Mouse (Mus musculus): Measurements from ENCODE around the gene Gnptab. TPM values are rescaled to one million over a fixed set of nuclear protein-coding genes. Genes with fewer than 3 reads are reported as not detected.

Gene Gnptab
- 9.4 and 9.6 TPM in 2 replicates for polyA plus RNA-seq (2015; fragmentation: Nextera tagmentation; extraction: Ambion mirVana)

- Histone ChIP-seq H3K9me3 (replicated peaks; ENCODE audit: control insufficient read depth, low read length) (no peaks in the 10 kb centered on the region), H3K27ac (ENCODE audit: low read length) (peak within 1 kb of the TSS; percentile 64), H3K4me3 (ENCODE audit: low read length) (peak within 1 kb of the TSS; percentile 76), H3K27me3 (ENCODE audit: control insufficient read depth, insufficient read depth, low read length) (no peaks in the 10 kb centered on the region), H3K36me3 (ENCODE audit: control insufficient read depth, insufficient read depth) (no peaks in the 10 kb centered on the region), H3K4me2 (ENCODE audit: low read depth, low read length) (peak within 1 kb of the TSS; percentile 83), H3K4me1 (ENCODE audit: control insufficient read depth, insufficient read depth, low read length) (peaks cover 31% of the 10 kb centered on the region), H3K9ac (ENCODE audit: low read length) (peak within 1 kb of the TSS; percentile 79)
- peak; percentile 87 for ATAC-seq (replicated peaks; ENCODE audit: extremely low read depth, insufficient read depth, low FRiP score)
- WGBS = under 1% methylated on average over 86 of the region's 87 CpGs
These were observed at the start of gene Gnptab, which contains the start of gene Dram1 for GRCm38 (mm10) chr10:88379013-88379885. Gene Gnptab (plus strand): TSS chr10:88379132. Gene Dram1 (minus strand): TSS chr10:88379080.

DNA sequence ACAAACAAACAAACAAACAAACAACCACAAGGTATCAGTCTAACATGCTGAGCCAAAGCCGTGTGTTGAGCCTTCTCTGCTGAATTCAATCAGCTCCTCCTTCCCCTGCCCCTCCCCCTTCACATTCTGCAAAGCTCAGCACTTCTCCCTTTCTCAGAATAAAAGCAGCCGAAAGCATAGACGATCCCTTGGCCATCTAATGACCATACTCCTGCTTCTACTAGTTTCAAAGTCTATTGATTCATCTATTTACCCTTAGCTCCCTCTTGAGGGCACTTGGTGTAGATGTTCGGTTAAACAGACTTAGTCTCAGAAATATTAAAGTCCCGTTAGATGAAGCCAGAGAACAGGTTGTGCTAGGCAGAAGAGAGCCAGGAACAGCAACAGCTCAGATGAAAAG, 48.2 kb upstream of the Gnptab start:
- Histone ChIP-seq H3K36me3 (ENCODE audit: control insufficient read depth, insufficient read depth) (no peaks in the 10 kb centered on the region), H3K4me1 (ENCODE audit: control insufficient read depth, insufficient read depth, low read length) (peaks cover 3% of the 10 kb centered on the region; the same call in 1 of the 2 replicates), H3K9me3 (replicated peaks; ENCODE audit: control insufficient read depth, low read length) (no peaks in the 10 kb centered on the region; the same call in 1 of the 2 replicates), H3K27me3 (ENCODE audit: control insufficient read depth, insufficient read depth, low read length) (no peaks in the 10 kb centered on the region), H3K9ac (ENCODE audit: low read length) (no peak overlapping the region), H3K4me3 (ENCODE audit: low read length) (no peak overlapping the region), H3K27ac (ENCODE audit: low read length) (no peak overlapping the region), H3K4me2 (ENCODE audit: low read depth, low read length) (no peak overlapping the region)
- WGBS = 30% methylated on average over 5 of the region's 5 CpGs
- no peak for ATAC-seq (replicated peaks; ENCODE audit: extremely low read depth, insufficient read depth, low FRiP score)

DNA sequence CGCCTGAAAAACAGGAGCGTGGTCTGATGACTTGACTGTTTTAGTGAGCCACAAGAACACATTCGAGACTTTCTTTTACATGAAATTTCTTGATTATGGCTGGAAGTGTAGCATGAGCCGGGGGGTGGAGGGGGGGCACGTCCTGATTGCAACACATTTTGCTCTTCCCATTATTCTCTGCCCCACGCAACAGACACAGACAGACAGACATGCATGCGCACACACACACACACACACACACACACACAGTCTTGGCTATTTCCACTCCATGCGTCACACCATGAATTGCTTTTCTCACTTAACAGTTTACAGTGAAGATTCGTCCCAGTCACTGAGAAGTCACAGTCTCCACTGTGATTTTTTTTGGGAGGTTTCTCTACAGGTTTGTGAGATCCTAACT, 38.3 kb upstream of the Gnptab start:
- no peak for ATAC-seq (replicated peaks; ENCODE audit: extremely low read depth, insufficient read depth, low FRiP score)
- Histone ChIP-seq H3K4me3 (ENCODE audit: low read length) (no peak overlapping the region), H3K4me2 (ENCODE audit: low read depth, low read length) (no peak overlapping the region), H3K27me3 (ENCODE audit: control insufficient read depth, insufficient read depth, low read length) (no peaks in the 10 kb centered on the region), H3K9me3 (replicated peaks; ENCODE audit: control insufficient read depth, low read length) (no peaks in the 10 kb centered on the region; the same call in 1 of the 2 replicates), H3K36me3 (ENCODE audit: control insufficient read depth, insufficient read depth) (no peaks in the 10 kb centered on the region), H3K4me1 (ENCODE audit: control insufficient read depth, insufficient read depth, low read length) (no peaks in the 10 kb centered on the region), H3K9ac (ENCODE audit: low read length) (no peak overlapping the region), H3K27ac (ENCODE audit: low read length) (no peak overlapping the region)
- 81% methylated on average over 9 of the region's 9 CpGs for WGBS

DNA sequence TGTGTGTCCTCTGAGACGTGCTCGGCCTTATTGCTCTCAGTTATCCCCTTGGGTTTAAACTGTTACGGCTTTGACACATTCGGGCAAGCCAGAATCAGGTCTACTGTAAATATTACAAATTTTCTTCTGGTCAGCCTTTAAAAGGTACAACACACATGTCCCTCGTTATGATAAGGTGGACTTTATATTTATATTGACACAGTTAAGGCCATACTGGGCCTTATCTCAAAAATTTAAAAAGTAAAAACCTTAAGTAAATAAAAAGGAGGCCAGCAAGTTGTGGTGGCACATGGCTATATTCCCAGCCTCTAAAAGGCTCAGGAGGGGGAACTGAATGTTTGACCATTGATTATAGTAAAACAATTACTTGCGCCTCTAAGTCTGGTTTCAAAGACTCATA, 37.6 kb upstream of the Gnptab start:
- H3K4me2 ChIP-seq (ENCODE audit: low read depth, low read length) = no peak overlapping the region
- H3K4me3 ChIP-seq (ENCODE audit: low read length) = no peak overlapping the region
- no peaks in the 10 kb centered on the region for H3K9me3 ChIP-seq (replicated peaks; ENCODE audit: control insufficient read depth, low read length)
- ATAC-seq (replicated peaks; ENCODE audit: extremely low read depth, insufficient read depth, low FRiP score) = no peak
- no peaks in the 10 kb centered on the region for H3K27me3 ChIP-seq (ENCODE audit: control insufficient read depth, insufficient read depth, low read length)
- no peaks in the 10 kb centered on the region for H3K4me1 ChIP-seq (ENCODE audit: control insufficient read depth, insufficient read depth, low read length)
- 74% methylated on average over 6 of the region's 6 CpGs for WGBS
- H3K27ac ChIP-seq (ENCODE audit: low read length) = no peak overlapping the region
- no peaks in the 10 kb centered on the region for H3K36me3 ChIP-seq (ENCODE audit: control insufficient read depth, insufficient read depth)
- H3K9ac ChIP-seq (ENCODE audit: low read length) = no peak overlapping the region

DNA sequence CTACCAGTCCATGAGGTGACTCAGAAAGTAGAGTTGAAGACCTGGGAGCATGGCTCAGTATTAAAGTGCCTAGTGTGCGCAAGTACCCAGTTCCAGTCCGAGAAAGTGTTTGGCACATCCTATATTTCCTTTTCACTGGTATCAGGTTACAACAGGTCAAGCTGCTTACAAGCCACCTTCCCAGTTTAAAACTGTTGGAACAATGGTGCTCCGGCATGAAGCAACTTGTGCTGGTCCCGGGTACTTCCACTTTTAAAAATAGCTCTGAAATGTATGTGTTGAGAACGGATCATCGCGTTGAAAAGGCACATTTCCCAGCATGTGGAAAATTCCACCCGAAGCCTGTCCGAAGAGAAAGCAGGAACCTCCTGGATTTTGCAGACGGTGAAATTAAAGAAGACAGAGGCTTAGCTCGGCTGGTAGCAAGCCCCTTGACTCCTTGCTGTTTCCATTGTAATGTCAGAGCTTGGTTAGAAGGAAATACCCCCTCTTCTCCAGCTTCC, 33.0 kb upstream of the Gnptab start:
- H3K9ac ChIP-seq (ENCODE audit: low read length) = 0 out of 2 replicates have a peak overlapping the region, but pooled peaks have one; percentile 8
- ATAC-seq (replicated peaks; ENCODE audit: extremely low read depth, insufficient read depth, low FRiP score) = no peak
- H3K9me3 ChIP-seq (replicated peaks; ENCODE audit: control insufficient read depth, low read length) = no peaks in the 10 kb centered on the region
- 27% methylated on average over 11 of the region's 11 CpGs for WGBS
- peak overlapping the region; percentile 44 for H3K4me2 ChIP-seq (ENCODE audit: low read depth, low read length)
- H3K4me1 ChIP-seq (ENCODE audit: control insufficient read depth, insufficient read depth, low read length) = peaks cover 2% of the 10 kb centered on the region; the same call in 1 of the 2 replicates
- H3K36me3 ChIP-seq (ENCODE audit: control insufficient read depth, insufficient read depth) = no peaks in the 10 kb centered on the region
- no peak overlapping the region; the same call in 1 of the 2 replicates for H3K4me3 ChIP-seq (ENCODE audit: low read length)
- H3K27ac ChIP-seq (ENCODE audit: low read length) = peak overlapping the region; percentile 34; the same call in 1 of the 2 replicates
- no peaks in the 10 kb centered on the region for H3K27me3 ChIP-seq (ENCODE audit: control insufficient read depth, insufficient read depth, low read length)

DNA sequence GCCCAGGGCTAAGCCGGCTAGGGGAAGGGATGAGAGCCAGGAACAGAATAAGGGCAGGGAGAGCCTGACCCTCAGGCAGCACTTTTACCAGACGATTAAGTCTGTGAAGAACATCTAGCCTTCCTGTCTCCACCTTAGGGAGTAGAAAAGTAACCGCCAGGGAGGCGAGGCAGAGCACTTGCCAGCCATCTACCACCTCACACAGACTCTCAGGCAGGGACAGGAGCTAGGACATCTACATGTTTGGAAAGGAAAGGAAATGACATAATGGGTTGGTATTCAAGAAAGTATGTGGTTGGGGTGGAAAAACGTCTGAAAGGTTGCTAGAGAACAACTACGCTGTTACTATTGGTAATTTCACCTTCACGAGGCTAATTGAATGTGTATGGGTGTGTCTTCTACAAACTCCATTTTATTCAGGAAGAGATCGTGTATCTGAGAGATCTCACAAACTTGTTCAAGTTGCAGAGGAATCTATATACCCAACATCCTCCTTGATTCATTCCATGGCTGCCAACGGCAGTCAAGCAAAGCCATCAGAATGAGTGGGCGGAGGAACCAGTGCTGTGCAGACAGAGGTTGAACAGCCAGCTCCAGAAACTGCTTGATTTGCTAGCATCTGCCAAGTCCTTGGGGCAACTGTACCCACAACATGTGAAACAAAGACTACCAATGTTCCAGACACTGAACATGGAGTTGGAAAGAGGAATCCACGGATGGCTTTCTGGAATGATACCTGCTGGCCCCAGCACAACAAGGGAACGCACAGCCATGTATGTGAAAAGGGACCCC, 32.3 kb upstream of the Gnptab start:
- Histone ChIP-seq H3K4me1 (ENCODE audit: control insufficient read depth, insufficient read depth, low read length) (peaks cover 5% of the 10 kb centered on the region; the same call in 1 of the 2 replicates), H3K36me3 (ENCODE audit: control insufficient read depth, insufficient read depth) (no peaks in the 10 kb centered on the region), H3K9me3 (replicated peaks; ENCODE audit: control insufficient read depth, low read length) (no peaks in the 10 kb centered on the region), H3K9ac (ENCODE audit: low read length) (0 out of 2 replicates have a peak overlapping the region, but pooled peaks have one; percentile 8), H3K4me2 (ENCODE audit: low read depth, low read length) (peak overlapping the region; percentile 44), H3K4me3 (ENCODE audit: low read length) (no peak overlapping the region), H3K27ac (ENCODE audit: low read length) (peak overlapping the region; percentile 34; the same call in 1 of the 2 replicates), H3K27me3 (ENCODE audit: control insufficient read depth, insufficient read depth, low read length) (no peaks in the 10 kb centered on the region)
- ATAC-seq (replicated peaks; ENCODE audit: extremely low read depth, insufficient read depth, low FRiP score) = no peak
- WGBS = 66% methylated on average over 12 of the region's 12 CpGs

GRCm38 (mm10) chr10:88349800-88350199, 29.1 kb upstream of the Gnptab start:
- H3K9me3 ChIP-seq (replicated peaks; ENCODE audit: control insufficient read depth, low read length) = no peaks in the 10 kb centered on the region
- no peak overlapping the region for H3K4me2 ChIP-seq (ENCODE audit: low read depth, low read length)
- H3K27me3 ChIP-seq (ENCODE audit: control insufficient read depth, insufficient read depth, low read length) = no peaks in the 10 kb centered on the region

GRCm38 (mm10) chr10:88350687-88351086, 28.2 kb upstream of the Gnptab start:
- H3K4me3 ChIP-seq (ENCODE audit: low read length) = no peak overlapping the region
- no peaks in the 10 kb centered on the region for H3K9me3 ChIP-seq (replicated peaks; ENCODE audit: control insufficient read depth, low read length)
- H3K27ac ChIP-seq (ENCODE audit: low read length) = no peak overlapping the region
- H3K36me3 ChIP-seq (ENCODE audit: control insufficient read depth, insufficient read depth) = no peaks in the 10 kb centered on the region
- WGBS = 63% methylated on average over 2 of the region's 2 CpGs
- H3K27me3 ChIP-seq (ENCODE audit: control insufficient read depth, insufficient read depth, low read length) = no peaks in the 10 kb centered on the region
- no peak overlapping the region for H3K9ac ChIP-seq (ENCODE audit: low read length)
- no peak overlapping the region for H3K4me2 ChIP-seq (ENCODE audit: low read depth, low read length)
- peaks cover 5% of the 10 kb centered on the region; the same call in 1 of the 2 replicates for H3K4me1 ChIP-seq (ENCODE audit: control insufficient read depth, insufficient read depth, low read length)
- ATAC-seq (replicated peaks; ENCODE audit: extremely low read depth, insufficient read depth, low FRiP score) = no peak

More at GRCm38 (mm10) chr10:88349800-88350199, 29.1 kb upstream of the Gnptab start:
- no peak for ATAC-seq (replicated peaks; ENCODE audit: extremely low read depth, insufficient read depth, low FRiP score)
- H3K9ac ChIP-seq (ENCODE audit: low read length) = no peak overlapping the region
- 39% methylated on average over 8 of the region's 8 CpGs for WGBS
- peaks cover 5% of the 10 kb centered on the region; the same call in 1 of the 2 replicates for H3K4me1 ChIP-seq (ENCODE audit: control insufficient read depth, insufficient read depth, low read length)
- H3K36me3 ChIP-seq (ENCODE audit: control insufficient read depth, insufficient read depth) = no peaks in the 10 kb centered on the region
- H3K4me3 ChIP-seq (ENCODE audit: low read length) = no peak overlapping the region
- H3K27ac ChIP-seq (ENCODE audit: low read length) = no peak overlapping the region

Measured in heart, embryonic 16.5 days (tissue).